Mouse (Mus musculus) heart, adult 2 months (tissue): Measurements from ENCODE around the gene Scai. TPM values are rescaled to one million over a fixed set of nuclear protein-coding genes. Genes with fewer than 3 reads are reported as not detected.

Experiments used
- DNase-seq, 2 experiments: peaks; one replicate each; pipeline ENCODE4 v3.0.0; 2021
- H3K27ac ChIP-seq: fragments of 200-600 bp; 2 replicates; pipeline ENCODE4 v1.8.1; 2022
- H3K27me3 ChIP-seq: fragments of 200-500 bp; 2 replicates; pipeline ENCODE4 v1.6.1; 2012; ENCODE audit warnings: mild to moderate bottlenecking, low read length, inconsistent platforms, mixed read lengths; ENCODE audit not compliant: control insufficient read depth, insufficient read depth
- H3K36me3 ChIP-seq: fragments of 200-500 bp; 2 replicates; pipeline ENCODE4 v1.6.1; 2012; ENCODE audit warnings: low read length, inconsistent platforms; ENCODE audit not compliant: control insufficient read depth, insufficient read depth
- H3K4me1 ChIP-seq: fragments of 200-500 bp; 2 replicates; pipeline ENCODE4 v1.6.1; 2011; ENCODE audit warnings: low read length; ENCODE audit not compliant: control insufficient read depth, insufficient read depth
- H3K4me3 ChIP-seq: fragments of 200-600 bp; 2 replicates; pipeline ENCODE4 v1.8.1; 2022
- H3K79me2 ChIP-seq: fragments of 200-500 bp; replicated peaks from 2 replicates; pipeline ENCODE4 v1.6.1; 2012; ENCODE audit warnings: mild to moderate bottlenecking, inconsistent platforms, low read length, moderate library complexity, mixed read lengths; ENCODE audit not compliant: control insufficient read depth, insufficient read depth
- H3K9ac ChIP-seq: fragments of 200-500 bp; 2 replicates; pipeline ENCODE4 v1.6.1; 2012; ENCODE audit warnings: low read depth, mild to moderate bottlenecking, control low read depth, inconsistent platforms, low read length, mixed read lengths
- CTCF ChIP-seq: fragments of 200-600 bp; IDR thresholded peaks from 2 replicates; pipeline ENCODE4 v1.8.1; 2022; ENCODE audit warnings: antibody characterized with exemption, mild to moderate bottlenecking, moderate library complexity
- EP300 ChIP-seq: fragments of 200-500 bp; IDR thresholded peaks from 2 replicates; pipeline ENCODE4 v1.6.1; 2011; ENCODE audit warnings: low read depth, low read length, control low read depth; ENCODE audit not compliant: insufficient read depth
- POLR2A ChIP-seq: fragments of 200-500 bp; IDR thresholded peaks from 2 replicates; pipeline ENCODE4 v1.6.1; 2011; ENCODE audit warnings: mild to moderate bottlenecking, low read depth, low read length, control low read depth; ENCODE audit not compliant: insufficient read depth
- WGBS: fragments of 180-500 bp; shearing (Covaris S2); methylation state at CpG from one replicate; pipeline ENCODE4 v1.1.7; 2018; 5-methylcytosine and 5-hydroxymethylcytosine counted together
- intact Hi-C: fragments of 180-260 bp; cut with DNase I; formaldehyde crosslinking; loops from one replicate; pipeline ENCODE4 v1.15.1; 2025
- polyA plus RNA-seq: library from polyadenylated mRNA; depleted of rRNA; stranded (reverse); fragments of >200 nt; gene quantifications from 2 replicates; pipeline ENCODE4 v1.2.3, GENCODE M21; 2012
- total RNA-seq, 2 experiments: library from RNA; stranded (reverse); gene quantifications; 2 replicates each; pipeline ENCODE4 v1.2.3; 2021

Gene Scai
- total and polyA plus RNA-seq, 3 experiments: 1.4 to 4.1 (median 2.9) TPM

- Histone ChIP-seq H3K36me3 (no peaks in the 10 kb centered on the region; the same call in 1 of the 2 replicates), H3K79me2 (no peaks in the 10 kb centered on the region), H3K27ac (peak overlapping the region; percentile 78), H3K9ac (peak overlapping the region; percentile 82), H3K27me3 (no peaks in the 10 kb centered on the region), H3K4me1 (peaks cover 1% of the 10 kb centered on the region; the same call in 1 of the 2 replicates), H3K4me3 (peak overlapping the region; percentile 93)
- no peak for TF ChIP-seq POLR2A
- TF ChIP-seq CTCF: no peak
- no peak for TF ChIP-seq EP300
- intact Hi-C loops: loop anchor here (2.0 kb wide), 2 partner anchors 37 to 125 kb away; partner anchors contain the start of genes Golga1 and Ppp6c
- no peak for DNase-seq
- 1% methylated on average over 36 of the region's 39 CpGs for WGBS
Measured at GRCm38 (mm10) chr2:39189961-39190560, 473 bp downstream of the Scai start.

DNA sequence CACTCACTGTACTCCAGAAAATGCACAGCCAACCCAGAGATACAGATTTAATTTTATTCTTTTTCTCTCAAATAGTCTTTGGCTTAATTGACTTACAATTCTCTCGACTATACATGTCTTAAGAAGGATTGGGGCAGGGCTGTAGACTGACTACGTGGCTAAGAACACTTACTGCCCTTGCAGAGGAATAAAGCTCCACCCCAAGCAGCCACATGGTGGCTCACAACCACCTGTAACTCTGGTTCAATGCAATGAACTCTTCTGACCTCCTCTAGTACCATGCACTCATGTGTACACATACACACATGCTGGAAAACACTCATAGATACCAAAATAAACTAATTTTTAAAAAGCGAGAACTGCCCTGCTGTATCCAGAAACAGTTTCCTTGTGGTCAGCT lies 4.6 kb downstream of the Scai start:
- 62% methylated on average over 3 of the region's 3 CpGs for WGBS
- no peak for TF ChIP-seq EP300
- no peak for TF ChIP-seq POLR2A
- TF ChIP-seq CTCF: peak; percentile 17; the same call in 1 of the 2 replicates
- no peak for DNase-seq
- H3K4me3 ChIP-seq: no peak overlapping the region
- no peaks in the 10 kb centered on the region; the same call in 1 of the 2 replicates for H3K36me3 ChIP-seq
- no peak overlapping the region for H3K27ac ChIP-seq
- H3K4me1 ChIP-seq: peaks cover 1% of the 10 kb centered on the region; the same call in 1 of the 2 replicates
- intact Hi-C loops: no loop called here
- H3K79me2 ChIP-seq: no peaks in the 10 kb centered on the region
- H3K9ac ChIP-seq: no peak overlapping the region
- H3K27me3 ChIP-seq: no peaks in the 10 kb centered on the region

GRCm38 (mm10) chr2:39183587-39183986 lies 6.9 kb downstream of the Scai start:
- Histone ChIP-seq H3K9ac (no peak overlapping the region), H3K4me3 (no peak overlapping the region), H3K27me3 (no peaks in the 10 kb centered on the region), H3K79me2 (no peaks in the 10 kb centered on the region), H3K27ac (no peak overlapping the region), H3K4me1 (no peaks in the 10 kb centered on the region), H3K36me3 (no peaks in the 10 kb centered on the region)
- TF ChIP-seq POLR2A (no peak), EP300 (no peak), CTCF (no peak)
- intact Hi-C loops: no loop called here
- 96% methylated on average over 2 of the region's 2 CpGs for WGBS
- no peak for DNase-seq

- H3K4me3 ChIP-seq: no peak overlapping the region
- H3K36me3 ChIP-seq: peaks cover 3% of the 10 kb centered on the region; the same call in 1 of the 2 replicates
- no peak for DNase-seq
- H3K79me2 ChIP-seq: no peaks in the 10 kb centered on the region; the same call in 1 of the 2 replicates
- peaks cover 1% of the 10 kb centered on the region for H3K4me1 ChIP-seq
- intact Hi-C loops: no loop called here
- no peak overlapping the region for H3K9ac ChIP-seq
- WGBS: 93% methylated on average over 1 of the region's 1 CpGs
- TF ChIP-seq EP300 (no peak), POLR2A (no peak), CTCF (no peak)
- H3K27me3 ChIP-seq: no peaks in the 10 kb centered on the region
- no peak overlapping the region for H3K27ac ChIP-seq
Measured at GRCm38 (mm10) chr2:39160996-39161395, 29.5 kb downstream of the Scai start.

- Histone ChIP-seq H3K36me3 (peaks cover 3% of the 10 kb centered on the region; the same call in 1 of the 2 replicates), H3K4me3 (no peak overlapping the region), H3K27me3 (no peaks in the 10 kb centered on the region), H3K27ac (no peak overlapping the region; the same call in 1 of the 2 replicates), H3K4me1 (peaks cover 1% of the 10 kb centered on the region), H3K9ac (no peak overlapping the region), H3K79me2 (no peaks in the 10 kb centered on the region)
- no peak for DNase-seq
- intact Hi-C loops: no loop called here
- WGBS: 20% methylated on average over 1 of the region's 1 CpGs
- TF ChIP-seq POLR2A (no peak), EP300 (no peak), CTCF (no peak)
Measured at GRCm38 (mm10) chr2:39157916-39158315, 32.6 kb downstream of the Scai start.

GRCm38 (mm10) chr2:39156821-39157220 lies 33.7 kb downstream of the Scai start:
- no peak for DNase-seq
- peaks cover 3% of the 10 kb centered on the region; the same call in 1 of the 2 replicates for H3K36me3 ChIP-seq
- H3K27ac ChIP-seq: no peak overlapping the region
- 63% methylated on average over 1 of the region's 1 CpGs for WGBS
- no peak overlapping the region for H3K4me3 ChIP-seq
- intact Hi-C loops: no loop called here
- H3K27me3 ChIP-seq: no peaks in the 10 kb centered on the region
- no peaks in the 10 kb centered on the region for H3K79me2 ChIP-seq
- no peak overlapping the region for H3K9ac ChIP-seq
- peaks cover 1% of the 10 kb centered on the region for H3K4me1 ChIP-seq
- TF ChIP-seq EP300 (no peak), POLR2A (no peak), CTCF (no peak)
